Comparison of ENCODE assay signal across 8 mouse cellular contexts in genomic region chr13:35501351-35502146, GRCm38 (mm10).
A peak's percentile ranks its signal among the peaks of the same experiment; 100 is the strongest.
DNase-seq lines count a peak whose midpoint lies in the region; ATAC-seq and TF ChIP-seq lines count a peak whose summit lies in the region.

No protein-coding gene starts in this region.

- TF ChIP-seq POLR2A in thymus, adult 2 months (IDR thresholded peaks at IDR 0.05; ENCODE audit: control insufficient read depth, extremely low read depth, insufficient read depth, low read length, poor library complexity): no peak
- TF ChIP-seq POLR2A in lung, adult 2 months (IDR thresholded peaks at IDR 0.05; ENCODE audit: borderline replicate concordance, extremely low read depth, low read depth, low read length): no peak

- no peaks in the 10 kb centered on the region for H3K9me3 ChIP-seq in lung, embryonic 14.5 days (ENCODE audit: low read depth, low read length)
- no peaks in the 10 kb centered on the region for H3K9me3 ChIP-seq in lung, postnatal 0 days (ENCODE audit: low read length)
- no peaks in the 10 kb centered on the region for H3K9me3 ChIP-seq in midbrain, embryonic 15.5 days

- no peak for TF ChIP-seq CTCF in lung, embryonic 14.5 days (IDR thresholded peaks at IDR 0.05; ENCODE audit: low read depth)
- TF ChIP-seq CTCF in lung, postnatal 0 days (IDR thresholded peaks at IDR 0.05): no peak
- TF ChIP-seq CTCF in thymus, adult 2 months (IDR thresholded peaks at IDR 0.05; ENCODE audit: borderline replicate concordance, control insufficient read depth, extremely low read depth, insufficient read depth, low read length, poor library complexity): no peak
- no peak for TF ChIP-seq CTCF in lung, adult 2 months (IDR thresholded peaks at IDR 0.05; ENCODE audit: insufficient read depth, low read length)

- H3K36me3 ChIP-seq in lung, embryonic 14.5 days (ENCODE audit: insufficient read depth): no peaks in the 10 kb centered on the region
- no peaks in the 10 kb centered on the region for H3K36me3 ChIP-seq in lung, postnatal 0 days (ENCODE audit: insufficient read depth, low read length)
- H3K36me3 ChIP-seq in midbrain, embryonic 15.5 days (replicated peaks): no peaks in the 10 kb centered on the region
- no peaks in the 10 kb centered on the region for H3K36me3 ChIP-seq in thymus, adult 2 months (ENCODE audit: control insufficient read depth, insufficient read depth, low read length)

- no peaks in the 10 kb centered on the region for H3K27me3 ChIP-seq in lung, embryonic 14.5 days (ENCODE audit: insufficient read depth, low read length)
- no peaks in the 10 kb centered on the region for H3K27me3 ChIP-seq in lung, postnatal 0 days (replicated peaks; ENCODE audit: insufficient read depth, low read length)
- H3K27me3 ChIP-seq in midbrain, embryonic 15.5 days (replicated peaks): no peaks in the 10 kb centered on the region
- no peaks in the 10 kb centered on the region for H3K27me3 ChIP-seq in thymus, adult 2 months (ENCODE audit: control insufficient read depth, insufficient read depth, low read length)

- TF ChIP-seq EP300 in lung, postnatal 0 days (IDR thresholded peaks at IDR 0.05): no peak

- no peak overlapping the region for H3K4me3 ChIP-seq in lung, embryonic 14.5 days (ENCODE audit: low read depth, low read length)
- no peak overlapping the region for H3K4me3 ChIP-seq in lung, postnatal 0 days (ENCODE audit: low read depth, low read length)
- no peak overlapping the region for H3K4me3 ChIP-seq in midbrain, embryonic 15.5 days
- H3K4me3 ChIP-seq in thymus, adult 2 months (ENCODE audit: control insufficient read depth, insufficient read depth, low read length): no peak overlapping the region
- H3K4me3 ChIP-seq in lung, adult 2 months (replicated peaks; ENCODE audit: extremely low read depth, low read depth, low read length): no peak overlapping the region

- DNase-seq in lung, embryonic 14.5 days: peak; percentile 9
- no peak for DNase-seq in lung, postnatal 0 days (ENCODE audit: low spot score)
- DNase-seq in embryo, embryonic 10.5 days (ENCODE audit: low spot score): peak; percentile 19
- peak; percentile 59 for DNase-seq in layer of hippocampus, adult 11-12 months (ENCODE audit: low spot score)
- DNase-seq in thymus, adult 2 months: no peak
- DNase-seq in lung, adult 2 months: no peak
- no peak for DNase-seq in spleen, postnatal 10 days (ENCODE audit: low spot score in 2 of 2)

- H3K27ac ChIP-seq in lung, embryonic 14.5 days (ENCODE audit: low read depth): no peak overlapping the region
- no peak overlapping the region for H3K27ac ChIP-seq in lung, postnatal 0 days (ENCODE audit: low read length)
- no peak overlapping the region for H3K27ac ChIP-seq in midbrain, embryonic 15.5 days
- H3K27ac ChIP-seq in thymus, adult 2 months (ENCODE audit: control insufficient read depth, insufficient read depth, low read length): no peak overlapping the region

- no peak overlapping the region for H3K9ac ChIP-seq in lung, embryonic 14.5 days
- no peak overlapping the region for H3K9ac ChIP-seq in lung, postnatal 0 days (replicated peaks; ENCODE audit: low read depth)
- no peak overlapping the region for H3K9ac ChIP-seq in midbrain, embryonic 15.5 days

- WGBS in lung, embryonic 14.5 days: 54% methylated on average over 11 of the region's 11 CpGs
- 54% methylated on average over 11 of the region's 11 CpGs for WGBS in lung, postnatal 0 days
- 76% methylated on average over 11 of the region's 11 CpGs for WGBS in midbrain, embryonic 15.5 days
- 90% methylated on average over 11 of the region's 11 CpGs for WGBS in thymus, adult 2 months
- WGBS in lung, adult 2 months: 66% methylated on average over 11 of the region's 11 CpGs

- ATAC-seq in lung, embryonic 14.5 days (ENCODE audit: insufficient read depth): no peak
- ATAC-seq in lung, postnatal 0 days: no peak
- ATAC-seq in midbrain, embryonic 15.5 days (replicated peaks): peak; percentile 67

- no peak overlapping the region for H3K4me2 ChIP-seq in lung, embryonic 14.5 days
- no peak overlapping the region for H3K4me2 ChIP-seq in lung, postnatal 0 days (replicated peaks; ENCODE audit: low read depth, low read length)
- H3K4me2 ChIP-seq in midbrain, embryonic 15.5 days: no peak overlapping the region

- no peaks in the 10 kb centered on the region for H3K4me1 ChIP-seq in lung, embryonic 14.5 days (ENCODE audit: insufficient read depth)
- no peaks in the 10 kb centered on the region for H3K4me1 ChIP-seq in lung, postnatal 0 days (ENCODE audit: insufficient read depth, low read depth, low read length)
- no peaks in the 10 kb centered on the region for H3K4me1 ChIP-seq in midbrain, embryonic 15.5 days
- H3K4me1 ChIP-seq in thymus, adult 2 months (replicated peaks; ENCODE audit: control insufficient read depth, insufficient read depth, low read length): no peaks in the 10 kb centered on the region
- no peaks in the 10 kb centered on the region for H3K4me1 ChIP-seq in lung, adult 2 months (ENCODE audit: control insufficient read depth, insufficient read depth, low read length)

Comparison
In these comparisons a context has a peak if more than half of its experiments do, and no peak if none do; other contexts are left out.
1. DNase-seq: peak in lung, embryonic 14.5 days (single experiment), embryo, embryonic 10.5 days (single experiment) and layer of hippocampus, adult 11-12 months (single experiment); none in lung, postnatal 0 days (single experiment), thymus, adult 2 months (single experiment), lung, adult 2 months (single experiment) and spleen, postnatal 10 days (0 of 2).